Mouse (Mus musculus) liver, adult 2 months (tissue): ENCODE measurements around the gene Popdc3. TPM values are rescaled to one million over a fixed set of nuclear protein-coding genes. Genes with fewer than 3 reads are reported as not detected.
A peak's percentile ranks its signal among the peaks of the same experiment; 100 is the strongest.

Experiments used
- DNase-seq: peaks from one replicate; pipeline ENCODE4 v3.0.0-alpha.2; 2011; ENCODE audit warnings: low read depth, low spot score; ENCODE audit errors: extremely low read depth
- H3K27ac ChIP-seq: fragments of 200-500 bp; replicated peaks from 2 replicates; pipeline ENCODE4 v1.5.1; 2012; ENCODE audit warnings: low read depth, mild to moderate bottlenecking, control low read depth, inconsistent platforms, low read length; ENCODE audit not compliant: insufficient read depth
- H3K27me3 ChIP-seq: fragments of 200-500 bp; 2 replicates; pipeline ENCODE4 v1.6.1; 2012; ENCODE audit warnings: mild to moderate bottlenecking, moderate library complexity, low read length, inconsistent platforms; ENCODE audit not compliant: control insufficient read depth, insufficient read depth
- H3K36me3 ChIP-seq: fragments of 200-500 bp; 2 replicates; pipeline ENCODE4 v1.6.1; 2012; ENCODE audit warnings: low read length, inconsistent platforms; ENCODE audit not compliant: control insufficient read depth, insufficient read depth
- H3K4me1 ChIP-seq: fragments of 200-500 bp; 2 replicates; pipeline ENCODE4 v1.6.1; 2011; ENCODE audit warnings: low read length; ENCODE audit not compliant: control insufficient read depth, insufficient read depth
- H3K4me3 ChIP-seq: fragments of 200-500 bp; 2 replicates; pipeline ENCODE4 v1.5.1; 2011; ENCODE audit warnings: low read depth, mild to moderate bottlenecking, control low read depth, low read length, moderate library complexity; ENCODE audit not compliant: insufficient read depth
- H3K79me2 ChIP-seq: fragments of 200-500 bp; 2 replicates; pipeline ENCODE4 v1.6.1; 2012; ENCODE audit warnings: inconsistent platforms, mild to moderate bottlenecking, low read length, moderate library complexity; ENCODE audit not compliant: control insufficient read depth, insufficient read depth
- H3K9ac ChIP-seq: fragments of 200-500 bp; 2 replicates; pipeline ENCODE4 v1.6.1; 2012; ENCODE audit warnings: low read depth, mild to moderate bottlenecking, control low read depth, inconsistent platforms, low read length
- CTCF ChIP-seq: fragments of 200-500 bp; IDR thresholded peaks from 2 replicates; pipeline ENCODE4 v1.5.1; 2011; ENCODE audit warnings: low read depth, low read length, control low read depth
- POLR2A ChIP-seq: fragments of 200-500 bp; IDR thresholded peaks from 2 replicates; pipeline ENCODE4 v1.6.1; 2011; ENCODE audit warnings: low read length, control low read depth; ENCODE audit not compliant: insufficient read depth; ENCODE audit errors: extremely low read depth
- WGBS: fragments of 180-500 bp; shearing (Covaris S2); methylation state at CpG from one replicate; pipeline ENCODE4 v1.1.7; 2018; 5-methylcytosine and 5-hydroxymethylcytosine counted together
- polyA plus RNA-seq: library from polyadenylated mRNA; depleted of rRNA; stranded (reverse); fragments of >200 nt; gene quantifications from 2 replicates; pipeline ENCODE4 v1.2.3, GENCODE M21; 2012
- total RNA-seq: library from RNA; depleted of rRNA; stranded (reverse); fragments of >200 nt; gene quantifications from 2 replicates; pipeline ENCODE4 v1.2.3, GENCODE M21; 2014

Gene Popdc3
- total and polyA plus RNA-seq, 2 experiments, result not detected

GRCm38 (mm10) chr10:45181344-45181743, 3.4 kb downstream of the Popdc3 start:
- no peak overlapping the region for H3K9ac ChIP-seq
- H3K79me2 ChIP-seq, result no peaks in the 10 kb centered on the region
- H3K36me3 ChIP-seq, result no peaks in the 10 kb centered on the region
- no peaks in the 10 kb centered on the region for H3K27me3 ChIP-seq
- no peak overlapping the region for H3K27ac ChIP-seq
- no peak for DNase-seq
- no peaks in the 10 kb centered on the region for H3K4me1 ChIP-seq
- TF ChIP-seq CTCF (no peak), POLR2A (no peak)
- 61% methylated on average over 3 of the region's 3 CpGs for WGBS
- H3K4me3 ChIP-seq, result no peak overlapping the region

DNA sequence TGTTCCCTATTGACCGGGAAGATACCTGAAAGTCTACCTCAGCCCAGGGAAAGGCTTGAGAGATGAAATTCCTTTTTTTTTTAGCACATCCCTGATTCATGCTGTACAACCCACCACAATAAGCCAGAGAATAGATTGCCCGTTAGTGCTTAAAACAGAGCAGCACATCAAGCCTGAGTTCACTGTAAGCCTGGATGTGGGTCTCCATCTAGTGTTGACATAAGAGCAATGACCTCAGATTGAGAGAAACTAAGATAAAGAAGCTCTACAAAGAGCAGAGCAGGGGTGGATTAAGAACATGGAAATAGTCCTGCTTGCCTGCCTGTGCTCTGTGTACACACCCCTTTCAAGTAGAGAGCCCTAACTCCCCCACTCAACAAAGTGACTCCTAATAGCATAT, 7.6 kb downstream of the Popdc3 start:
- TF ChIP-seq CTCF (no peak), POLR2A (no peak)
- Histone ChIP-seq H3K27me3 (no peaks in the 10 kb centered on the region), H3K4me1 (no peaks in the 10 kb centered on the region), H3K79me2 (no peaks in the 10 kb centered on the region), H3K9ac (no peak overlapping the region), H3K27ac (no peak overlapping the region), H3K4me3 (no peak overlapping the region), H3K36me3 (no peaks in the 10 kb centered on the region)
- DNase-seq, result no peak
- 84% methylated on average over 2 of the region's 2 CpGs for WGBS

DNA sequence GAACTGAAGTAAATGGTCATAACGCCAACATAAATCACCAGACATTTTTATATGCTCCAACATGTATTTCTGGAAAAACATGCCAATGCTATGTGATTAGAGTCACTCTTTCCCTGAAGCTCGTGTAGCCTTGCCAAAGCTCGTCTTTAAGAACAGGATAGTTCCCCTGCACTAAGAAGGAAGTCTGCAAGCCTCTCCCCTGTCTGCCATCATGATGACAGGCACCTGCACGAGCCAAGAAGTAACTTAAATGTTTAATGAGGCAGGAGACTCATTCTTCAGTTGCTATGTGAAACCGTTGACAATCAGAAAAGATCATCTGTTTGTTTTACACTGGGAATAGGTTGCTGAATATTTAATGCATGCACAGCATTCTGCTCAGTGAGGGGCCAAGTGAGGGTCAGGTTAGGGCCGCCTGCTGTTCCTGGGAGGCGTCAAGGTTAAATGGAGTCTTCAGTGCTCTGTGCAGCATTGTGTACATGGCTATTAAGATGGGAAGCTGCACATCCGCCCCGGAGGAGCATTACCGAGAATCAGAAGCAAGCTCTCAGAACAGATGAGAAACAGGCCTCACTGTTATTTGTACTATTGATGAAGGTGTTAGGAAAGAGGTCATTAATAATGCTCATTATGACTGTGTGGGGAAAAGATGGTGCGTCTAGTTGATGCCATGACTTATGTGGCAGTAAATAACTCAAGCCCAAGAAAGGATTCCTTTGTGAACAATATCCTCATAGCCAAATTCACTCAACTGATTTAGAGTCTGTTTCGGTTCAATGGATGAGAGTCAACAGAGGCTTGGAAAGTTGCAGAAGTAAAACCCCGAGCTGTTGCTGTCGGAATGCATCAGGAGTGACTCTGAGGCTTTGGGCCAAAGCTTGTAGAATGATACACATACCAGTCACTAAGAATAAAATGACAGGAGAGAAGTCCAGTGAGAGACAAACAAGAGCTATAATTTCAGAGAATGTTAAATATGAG, 15.7 kb downstream of the Popdc3 start:
- 80% methylated on average over 14 of the region's 14 CpGs for WGBS
- H3K27me3 ChIP-seq, result no peaks in the 10 kb centered on the region
- DNase-seq, result no peak
- TF ChIP-seq POLR2A, result no peak
- peaks cover 3% of the 10 kb centered on the region; the same call in 1 of the 2 replicates for H3K4me1 ChIP-seq
- H3K36me3 ChIP-seq, result no peaks in the 10 kb centered on the region
- no peak overlapping the region for H3K4me3 ChIP-seq
- no peaks in the 10 kb centered on the region for H3K79me2 ChIP-seq
- H3K27ac ChIP-seq, result no peak overlapping the region
- H3K9ac ChIP-seq, result no peak overlapping the region

- Histone ChIP-seq H3K27ac (no peak overlapping the region), H3K9ac (no peak overlapping the region), H3K4me1 (peaks cover 3% of the 10 kb centered on the region; the same call in 1 of the 2 replicates), H3K4me3 (no peak overlapping the region), H3K27me3 (no peaks in the 10 kb centered on the region), H3K36me3 (no peaks in the 10 kb centered on the region), H3K79me2 (no peaks in the 10 kb centered on the region)
- WGBS, result 80% methylated on average over 5 of the region's 5 CpGs
- TF ChIP-seq POLR2A, result no peak
- TF ChIP-seq CTCF, result no peak
- no peak for DNase-seq
Observed at GRCm38 (mm10) chr10:45194531-45194930, 16.6 kb downstream of the Popdc3 start.

GRCm38 (mm10) chr10:45204582-45204981, 26.7 kb downstream of the Popdc3 start:
- no peaks in the 10 kb centered on the region for H3K79me2 ChIP-seq
- no peak overlapping the region for H3K4me3 ChIP-seq
- no peak overlapping the region for H3K9ac ChIP-seq
- no peaks in the 10 kb centered on the region for H3K27me3 ChIP-seq
- DNase-seq, result no peak
- H3K4me1 ChIP-seq, result no peaks in the 10 kb centered on the region
- H3K27ac ChIP-seq, result no peak overlapping the region
- 60% methylated on average over 1 of the region's 1 CpGs for WGBS
- no peak for TF ChIP-seq CTCF
- TF ChIP-seq POLR2A, result no peak
- no peaks in the 10 kb centered on the region for H3K36me3 ChIP-seq

GRCm38 (mm10) chr10:45210201-45210600, 32.3 kb downstream of the Popdc3 start:
- no peak overlapping the region for H3K4me3 ChIP-seq
- H3K9ac ChIP-seq, result no peak overlapping the region
- H3K36me3 ChIP-seq, result no peaks in the 10 kb centered on the region
- H3K4me1 ChIP-seq, result peaks cover 5% of the 10 kb centered on the region
- H3K27ac ChIP-seq, result no peak overlapping the region
- no peaks in the 10 kb centered on the region for H3K79me2 ChIP-seq
- no peaks in the 10 kb centered on the region for H3K27me3 ChIP-seq
- peak; percentile 97 for DNase-seq
- TF ChIP-seq POLR2A, result no peak
- TF ChIP-seq CTCF, result no peak
